Mouse (Mus musculus) layer of hippocampus, postnatal 14 days (tissue): Measurements from ENCODE around the gene Map2k7. TPM values are rescaled to one million over a fixed set of nuclear protein-coding genes. Genes with fewer than 3 reads are reported as not detected.
A peak's percentile ranks its signal among the peaks of the same experiment; 100 is the strongest.

ENCODE experiments used
- DNase-seq, 2 experiments: peaks; one replicate each; pipeline ENCODE4 v3.0.0; 2021 to 2022; ENCODE audit warnings: low spot score in 2 of 2, mixed read lengths in 1 of 2
- long read RNA-seq, 2 experiments: library from polyadenylated mRNA; stranded (forward); transcript quantifications; one replicate each; pipeline ENCODE4 v2.0.0; 2021
- total RNA-seq, 2 experiments: library from RNA; stranded (reverse); gene quantifications; 2 replicates each; pipeline ENCODE4 v1.2.3; 2021

Gene Map2k7
- 10 to 100 TPM; 81.2 to 84.5 TPM for total RNA-seq
- long read RNA-seq, experiment 1, transcript Map2k7-206 (11 exons, 3,497 nt), result major isoform, 19 of 30 reads
- long read RNA-seq, experiment 1, partial matches to known transcripts, result 3 of 30 reads
- long read RNA-seq, experiment 1, other reads (novel, unspliced or antisense), result 3 of 30 reads
- long read RNA-seq, experiment 2, transcript Map2k7-206 (11 exons, 3,497 nt), result major isoform, 15 of 47 reads
- long read RNA-seq, experiment 2, partial matches to known transcripts, result 20 of 47 reads
- long read RNA-seq, experiment 2, other reads (novel, unspliced or antisense), result 3 of 47 reads

- DNase-seq, result peak; percentile 100
Observed at GRCm38 (mm10) chr8:4238434-4239192, at the start of gene Map2k7, which contains the start of gene Gm49320. Gene Map2k7 (plus strand): TSS chr8:4238740. Gene Gm49320 (plus strand): TSS chr8:4238865.

- no peak for DNase-seq
Observed at GRCm38 (mm10) chr8:4189031-4189722, 49.4 kb upstream of the Map2k7 start.

- peak in 1 of 2 experiments; percentile 62 for DNase-seq
Observed at GRCm38 (mm10) chr8:4192305-4192704, 46.2 kb upstream of the Map2k7 start.

GRCm38 (mm10) chr8:4192807-4193587 is 45.5 kb upstream of the Map2k7 start:
- peak; percentile 90 to 92 for DNase-seq

GRCm38 (mm10) chr8:4193588-4193894 is 45.0 kb upstream of the Map2k7 start:
- DNase-seq, result no peak

- DNase-seq, result no peak
Observed at GRCm38 (mm10) chr8:4201321-4201720, 37.2 kb upstream of the Map2k7 start.

GRCm38 (mm10) chr8:4205246-4206123 is 33.1 kb upstream of the Map2k7 start:
- no peak for DNase-seq

GRCm38 (mm10) chr8:4206182-4207015 is 32.1 kb upstream of the Map2k7 start:
- no peak for DNase-seq

- no peak for DNase-seq
Observed at GRCm38 (mm10) chr8:4207016-4207350, 31.6 kb upstream of the Map2k7 start.

- no peak for DNase-seq
Observed at GRCm38 (mm10) chr8:4211097-4211496, 27.4 kb upstream of the Map2k7 start.

GRCm38 (mm10) chr8:4212809-4213209 is 25.7 kb upstream of the Map2k7 start:
- DNase-seq, result no peak

GRCm38 (mm10) chr8:4213210-4214005 is 25.1 kb upstream of the Map2k7 start:
- DNase-seq, result no peak

- no peak for DNase-seq
Observed at GRCm38 (mm10) chr8:4214006-4214980, 24.2 kb upstream of the Map2k7 start.

- no peak for DNase-seq
Observed at GRCm38 (mm10) chr8:4216296-4216695, 22.2 kb upstream of the Map2k7 start.

- DNase-seq, result peak; percentile 73 to 77
Observed at GRCm38 (mm10) chr8:4216791-4217621, 21.5 kb upstream of the Map2k7 start, which contains the start of gene Prr36. Gene Prr36 (minus strand): TSS chr8:4217459.

GRCm38 (mm10) chr8:4219617-4220016 is 18.9 kb upstream of the Map2k7 start:
- no peak for DNase-seq
